Mouse (Mus musculus): ENCODE measurements around the gene Dus2. TPM values are rescaled to one million over a fixed set of nuclear protein-coding genes. Genes with fewer than 3 reads are reported as not detected.

The Dus2 gene
- polyA plus RNA-seq (2015; fragmentation: Nextera tagmentation; extraction: Ambion mirVana): 17.6 and 21.2 TPM in 2 replicates

DNA sequence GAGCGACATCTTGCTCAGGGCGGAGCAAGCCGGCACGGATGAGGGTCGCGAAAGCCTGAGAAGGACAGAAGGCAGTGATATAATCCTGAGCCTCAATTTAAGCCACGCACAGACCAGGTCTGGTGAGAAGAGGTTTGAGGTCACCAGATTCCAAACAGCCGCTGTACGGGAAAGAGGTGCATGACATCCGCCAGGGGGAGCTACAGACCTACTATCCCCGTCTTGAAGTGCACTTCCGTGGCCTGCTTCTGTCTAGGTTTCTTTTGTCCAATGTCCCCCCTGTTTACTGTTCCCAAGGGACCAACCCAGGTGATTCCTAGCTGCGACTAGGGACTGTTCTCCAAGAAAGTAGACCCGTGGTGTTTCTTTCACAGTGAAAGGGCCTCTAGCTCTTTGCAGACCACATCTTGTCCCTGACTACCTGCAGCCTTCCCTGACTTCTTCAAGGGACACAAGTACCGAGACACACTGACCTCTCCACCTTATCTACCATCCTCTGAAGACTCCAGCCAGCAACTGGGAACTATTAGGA is at the start of gene Dus2:
Gene Dus2, plus strand, starts transcription at position 482 of the 532 bp plus-strand sequence.
- Histone ChIP-seq H3K27ac (no peak within 1 kb of the TSS), H3K36me3 (no peaks in the 10 kb centered on the region), H3K4me3 (replicated peaks) (no peak within 1 kb of the TSS), H3K27me3 (replicated peaks) (no peaks in the 10 kb centered on the region), H3K9ac (no peak within 1 kb of the TSS), H3K4me2 (peak within 1 kb of the TSS; percentile 34; the same call in 1 of the 2 replicates), H3K4me1 (peaks cover 4% of the 10 kb centered on the region; the same call in 1 of the 2 replicates), H3K9me3 (no peaks in the 10 kb centered on the region)
- ATAC-seq (ENCODE audit: insufficient read depth, low FRiP score, low read depth): peak; percentile 65; the same call in 1 of the 2 replicates
- WGBS: 9% methylated on average over 15 of the region's 15 CpGs

DNA sequence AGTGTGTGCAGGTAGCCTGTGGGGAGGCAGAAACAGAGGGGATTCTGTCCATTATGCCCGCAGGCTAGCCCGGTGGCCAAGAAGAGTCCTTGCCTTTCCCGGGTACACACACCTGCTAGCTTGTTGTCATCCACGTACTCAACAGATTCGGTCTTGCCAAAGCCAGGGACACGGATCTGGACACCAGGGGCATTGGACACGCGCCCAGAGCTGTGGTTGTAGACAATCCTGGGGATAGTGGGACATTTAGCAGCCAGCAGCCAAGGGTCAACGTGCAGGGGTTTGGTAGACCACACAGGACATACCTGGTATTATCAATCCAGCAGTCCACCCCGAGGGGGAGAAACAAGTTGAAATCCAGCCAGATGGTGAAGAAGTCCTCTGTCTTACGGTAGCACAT is 49.1 kb upstream of the Dus2 start:
- peaks cover 8% of the 10 kb centered on the region for H3K4me1 ChIP-seq
- H3K27me3 ChIP-seq (replicated peaks): no peaks in the 10 kb centered on the region
- no peak overlapping the region for H3K27ac ChIP-seq
- H3K9me3 ChIP-seq: no peaks in the 10 kb centered on the region
- no peak overlapping the region for H3K4me2 ChIP-seq
- peaks cover 40% of the 10 kb centered on the region for H3K36me3 ChIP-seq
- H3K4me3 ChIP-seq (replicated peaks): no peak overlapping the region
- 92% methylated on average over 11 of the region's 11 CpGs for WGBS
- ATAC-seq (ENCODE audit: insufficient read depth, low FRiP score, low read depth): no peak
- H3K9ac ChIP-seq: no peak overlapping the region

DNA sequence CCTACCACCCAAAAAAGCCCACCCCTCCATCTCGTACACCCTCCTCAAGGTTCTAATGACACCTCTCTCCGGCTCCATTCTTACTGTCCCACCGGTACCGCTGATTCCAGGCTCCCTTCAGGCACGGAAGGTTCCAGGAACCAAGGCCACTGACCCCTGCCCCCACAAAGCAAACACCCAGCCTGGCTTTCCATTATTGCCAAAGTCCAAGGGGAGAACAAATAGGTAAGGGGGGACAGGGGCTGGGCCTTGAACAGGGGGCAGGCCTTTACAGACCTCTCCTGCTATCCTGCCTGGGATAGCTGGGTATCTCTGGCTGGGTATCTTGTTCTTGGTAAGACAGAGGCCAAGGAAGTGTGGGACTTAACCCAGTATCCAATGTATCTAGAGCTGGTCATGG is 48.6 kb upstream of the Dus2 start:
- H3K27me3 ChIP-seq (replicated peaks): no peaks in the 10 kb centered on the region
- no peak overlapping the region for H3K4me3 ChIP-seq (replicated peaks)
- 94% methylated on average over 5 of the region's 5 CpGs for WGBS

DNA sequence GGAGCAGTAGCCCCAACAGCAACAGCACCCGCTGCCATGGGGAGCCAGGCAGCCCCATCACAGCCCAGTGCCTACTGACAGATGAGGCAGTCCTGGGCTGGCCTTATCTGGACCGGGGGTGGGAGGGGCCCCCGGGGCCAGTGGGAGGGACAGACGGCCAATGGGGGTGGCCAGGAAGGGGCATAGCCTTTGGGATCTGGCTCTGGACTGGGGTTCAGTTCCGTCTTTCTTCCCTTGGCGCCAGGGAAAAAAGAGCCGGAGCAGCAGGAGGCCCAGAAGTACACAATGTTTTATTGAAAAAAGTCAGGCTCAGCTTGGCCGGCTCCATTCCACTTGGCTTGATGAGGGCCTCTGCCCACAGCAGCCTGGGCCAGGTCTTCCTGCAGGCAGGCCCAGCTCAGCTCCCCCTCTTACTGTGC is 47.8 kb upstream of the Dus2 start, which contains the start of gene Lcat:
Gene Lcat, minus strand, starts transcription at position 62 of the 419 bp plus-strand sequence.
- peaks cover 4% of the 10 kb centered on the region; the same call in 1 of the 2 replicates for H3K4me1 ChIP-seq
- 76% methylated on average over 8 of the region's 8 CpGs for WGBS
- no peak within 1 kb of the TSS for H3K9ac ChIP-seq
- H3K4me3 ChIP-seq (replicated peaks): no peak within 1 kb of the TSS
- H3K4me2 ChIP-seq: no peak within 1 kb of the TSS
- no peak within 1 kb of the TSS for H3K27ac ChIP-seq
- no peak for ATAC-seq (ENCODE audit: insufficient read depth, low FRiP score, low read depth)
- H3K9me3 ChIP-seq: no peaks in the 10 kb centered on the region
- H3K27me3 ChIP-seq (replicated peaks): no peaks in the 10 kb centered on the region
- peaks cover 52% of the 10 kb centered on the region for H3K36me3 ChIP-seq

More for the DNA sequence above, 48.6 kb upstream of the Dus2 start:
- Histone ChIP-seq H3K36me3 (peaks cover 44% of the 10 kb centered on the region), H3K9ac (no peak overlapping the region), H3K9me3 (no peaks in the 10 kb centered on the region), H3K27ac (no peak overlapping the region), H3K4me2 (no peak overlapping the region), H3K4me1 (peaks cover 8% of the 10 kb centered on the region)
- no peak for ATAC-seq (ENCODE audit: insufficient read depth, low FRiP score, low read depth)

DNA sequence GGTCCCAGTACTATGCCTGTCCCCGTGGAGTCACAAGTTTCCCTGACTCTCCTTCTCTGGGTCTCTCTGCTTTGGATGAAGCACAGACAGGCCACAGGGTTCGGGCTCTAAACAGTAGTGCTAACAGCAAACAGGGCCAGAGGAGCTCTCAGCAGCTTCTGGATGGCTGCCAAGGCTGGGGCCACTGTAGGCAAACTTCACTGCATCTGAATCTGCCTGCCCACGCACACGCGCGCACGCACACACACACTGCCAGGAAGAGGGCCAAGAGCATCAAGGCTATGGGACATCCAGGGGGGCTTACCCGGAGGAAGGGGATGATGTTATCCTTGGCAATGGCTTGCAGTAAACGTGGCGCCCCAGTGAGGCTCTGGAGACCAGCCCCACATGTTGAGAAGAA is 41.8 kb upstream of the Dus2 start:
- WGBS: 46% methylated on average over 10 of the region's 10 CpGs
- no peak overlapping the region for H3K27ac ChIP-seq
- ATAC-seq (ENCODE audit: insufficient read depth, low FRiP score, low read depth): peak; percentile 19; the same call in 1 of the 2 replicates
- H3K9me3 ChIP-seq: no peaks in the 10 kb centered on the region
- H3K27me3 ChIP-seq (replicated peaks): no peaks in the 10 kb centered on the region
- no peak overlapping the region for H3K9ac ChIP-seq
- H3K4me2 ChIP-seq: no peak overlapping the region
- 0 out of 2 replicates have a peak, but pooled peaks cover 10% of the 10 kb centered on the region for H3K4me1 ChIP-seq
- H3K36me3 ChIP-seq: peaks cover 49% of the 10 kb centered on the region
- H3K4me3 ChIP-seq (replicated peaks): no peak overlapping the region

DNA sequence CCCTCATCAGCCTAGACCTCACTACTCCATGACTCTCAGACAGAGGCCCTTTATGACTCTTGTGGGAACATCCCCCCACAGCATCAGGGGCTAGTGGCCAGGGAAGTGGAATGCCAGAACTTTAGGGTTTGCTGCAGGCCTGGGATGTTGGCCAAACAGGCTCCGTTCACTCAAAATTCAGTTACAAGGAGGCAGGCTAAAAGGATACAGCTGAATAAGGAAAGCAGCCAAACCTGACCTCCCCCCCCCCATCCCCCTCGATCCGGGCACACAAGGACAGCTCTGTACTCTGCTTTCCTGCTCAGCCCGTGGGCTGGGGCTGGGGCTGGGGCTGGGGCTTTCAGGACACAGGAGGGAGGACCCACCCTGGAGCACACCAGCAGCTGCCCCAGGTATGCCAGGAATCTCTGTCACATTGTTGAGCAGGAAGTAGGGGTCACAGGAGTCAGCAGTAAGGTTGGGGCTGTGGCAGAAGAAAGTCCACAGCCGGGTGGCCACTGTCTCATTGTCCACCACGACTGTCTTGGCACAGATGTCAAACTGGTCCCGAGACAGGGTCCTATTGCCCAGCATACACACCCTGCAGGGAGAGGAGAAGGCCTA is 40.0 kb upstream of the Dus2 start:
- Histone ChIP-seq H3K27me3 (replicated peaks) (no peaks in the 10 kb centered on the region), H3K4me1 (0 out of 2 replicates have a peak, but pooled peaks cover 10% of the 10 kb centered on the region), H3K9me3 (no peaks in the 10 kb centered on the region), H3K4me2 (no peak overlapping the region), H3K9ac (no peak overlapping the region), H3K4me3 (replicated peaks) (no peak overlapping the region), H3K27ac (no peak overlapping the region), H3K36me3 (peaks cover 45% of the 10 kb centered on the region)
- peak; percentile 59 for ATAC-seq (ENCODE audit: insufficient read depth, low FRiP score, low read depth)
- 37% methylated on average over 7 of the region's 7 CpGs for WGBS

DNA sequence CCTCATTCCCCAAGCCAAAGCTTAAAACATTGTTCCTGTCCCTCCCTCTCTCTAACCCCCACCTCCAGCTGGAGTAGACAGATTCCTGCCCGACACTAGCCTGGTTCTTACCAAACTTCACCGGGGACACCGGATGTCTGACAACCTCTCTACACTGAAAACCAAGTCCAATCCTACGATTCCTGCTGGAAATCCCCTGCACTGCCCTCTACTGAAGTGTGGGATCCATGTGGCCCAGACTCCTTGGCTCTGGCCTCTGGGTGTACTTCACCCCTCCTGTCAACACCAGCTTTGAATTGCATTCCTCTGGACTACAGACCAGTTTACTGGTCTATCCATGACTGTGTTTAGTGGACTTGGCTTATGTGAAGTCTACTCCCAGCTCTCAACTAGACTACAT is 34.6 kb upstream of the Dus2 start:
- Histone ChIP-seq H3K36me3 (peaks cover 16% of the 10 kb centered on the region), H3K4me3 (replicated peaks) (no peak overlapping the region), H3K9ac (no peak overlapping the region), H3K9me3 (no peaks in the 10 kb centered on the region), H3K27me3 (replicated peaks) (no peaks in the 10 kb centered on the region), H3K4me2 (no peak overlapping the region), H3K27ac (no peak overlapping the region), H3K4me1 (peaks cover 8% of the 10 kb centered on the region; the same call in 1 of the 2 replicates)
- WGBS: 81% methylated on average over 4 of the region's 4 CpGs
- ATAC-seq (ENCODE audit: insufficient read depth, low FRiP score, low read depth): no peak

DNA sequence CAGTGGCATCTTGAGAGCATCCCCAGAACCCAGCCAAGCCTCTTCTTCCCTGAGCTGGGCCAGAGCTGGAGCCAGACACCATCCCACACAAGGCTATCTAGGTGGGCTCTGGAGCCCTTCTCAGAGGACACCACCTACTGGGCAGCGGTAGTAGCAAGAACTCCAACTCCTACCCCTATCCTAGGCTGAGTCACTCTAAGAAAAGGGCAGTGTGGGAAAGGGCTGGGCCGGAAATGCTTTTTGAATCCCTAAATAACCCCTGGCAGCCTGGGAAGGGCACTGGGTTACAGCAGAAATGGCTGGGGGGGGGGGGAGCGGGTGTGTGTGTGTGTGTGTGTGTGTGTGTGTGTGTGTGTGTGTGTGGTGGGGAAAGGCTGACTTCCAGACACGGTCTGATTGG is 33.3 kb upstream of the Dus2 start:
- Histone ChIP-seq H3K9me3 (no peaks in the 10 kb centered on the region), H3K27me3 (replicated peaks) (no peaks in the 10 kb centered on the region), H3K4me3 (replicated peaks) (no peak overlapping the region), H3K4me1 (peaks cover 9% of the 10 kb centered on the region; the same call in 1 of the 2 replicates), H3K27ac (no peak overlapping the region), H3K36me3 (peaks cover 11% of the 10 kb centered on the region), H3K9ac (no peak overlapping the region), H3K4me2 (no peak overlapping the region)
- ATAC-seq (ENCODE audit: insufficient read depth, low FRiP score, low read depth): no peak
- 63% methylated on average over 2 of the region's 4 CpGs for WGBS

DNA sequence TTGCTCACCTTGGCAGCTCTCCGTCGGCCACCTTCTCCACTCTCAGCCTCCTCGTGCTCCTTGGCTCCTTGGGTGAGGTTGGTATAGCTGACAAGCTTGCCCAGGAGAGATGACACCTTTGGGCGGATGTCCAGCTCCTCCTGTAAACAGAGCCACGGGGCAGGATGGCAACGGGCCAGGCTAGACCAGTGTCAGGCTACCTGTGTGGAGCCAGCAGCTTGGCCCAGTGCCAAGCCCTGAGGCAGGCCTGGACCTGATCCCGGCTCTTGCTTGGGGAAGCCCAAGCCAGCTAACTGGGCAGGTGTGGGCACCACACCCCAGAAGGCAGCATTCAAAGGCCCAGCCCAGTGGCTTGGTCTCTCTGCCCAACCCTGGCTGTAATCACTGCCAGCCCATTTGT is 31.8 kb upstream of the Dus2 start:
- Histone ChIP-seq H3K4me3 (replicated peaks) (no peak overlapping the region), H3K36me3 (peaks cover 11% of the 10 kb centered on the region), H3K27me3 (replicated peaks) (no peaks in the 10 kb centered on the region), H3K9ac (no peak overlapping the region), H3K4me2 (no peak overlapping the region), H3K4me1 (peaks cover 15% of the 10 kb centered on the region), H3K27ac (no peak overlapping the region), H3K9me3 (no peaks in the 10 kb centered on the region)
- peak; percentile 32; the same call in 1 of the 2 replicates for ATAC-seq (ENCODE audit: insufficient read depth, low FRiP score, low read depth)
- 68% methylated on average over 7 of the region's 7 CpGs for WGBS

DNA sequence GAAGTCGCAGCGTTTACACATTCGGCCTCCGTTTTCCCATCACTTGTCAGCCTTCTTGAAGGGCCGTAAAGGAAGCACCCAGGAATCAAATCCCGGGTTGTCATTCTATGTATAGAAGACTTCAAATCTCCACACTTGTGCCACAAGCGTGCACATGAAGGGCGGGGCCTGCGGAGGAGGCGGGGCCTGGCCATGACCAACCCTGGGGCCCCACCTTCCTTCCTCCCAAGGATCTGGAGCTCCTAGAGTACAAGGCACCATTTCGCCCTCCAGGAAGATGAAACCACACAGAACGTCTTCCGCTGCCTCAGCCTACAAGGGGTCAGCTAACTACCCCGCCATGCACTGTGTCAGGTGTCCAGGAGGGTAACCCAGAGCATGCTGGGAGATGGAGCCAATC is 30.0 kb upstream of the Dus2 start:
- H3K4me2 ChIP-seq: no peak overlapping the region
- H3K9ac ChIP-seq: no peak overlapping the region
- H3K4me3 ChIP-seq (replicated peaks): no peak overlapping the region
- H3K36me3 ChIP-seq: 0 out of 2 replicates have a peak, but pooled peaks cover 3% of the 10 kb centered on the region
- H3K4me1 ChIP-seq: peaks cover 21% of the 10 kb centered on the region
- H3K27me3 ChIP-seq (replicated peaks): no peaks in the 10 kb centered on the region
- no peaks in the 10 kb centered on the region for H3K9me3 ChIP-seq
- 77% methylated on average over 14 of the region's 14 CpGs for WGBS
- no peak overlapping the region for H3K27ac ChIP-seq
- no peak for ATAC-seq (ENCODE audit: insufficient read depth, low FRiP score, low read depth)

DNA sequence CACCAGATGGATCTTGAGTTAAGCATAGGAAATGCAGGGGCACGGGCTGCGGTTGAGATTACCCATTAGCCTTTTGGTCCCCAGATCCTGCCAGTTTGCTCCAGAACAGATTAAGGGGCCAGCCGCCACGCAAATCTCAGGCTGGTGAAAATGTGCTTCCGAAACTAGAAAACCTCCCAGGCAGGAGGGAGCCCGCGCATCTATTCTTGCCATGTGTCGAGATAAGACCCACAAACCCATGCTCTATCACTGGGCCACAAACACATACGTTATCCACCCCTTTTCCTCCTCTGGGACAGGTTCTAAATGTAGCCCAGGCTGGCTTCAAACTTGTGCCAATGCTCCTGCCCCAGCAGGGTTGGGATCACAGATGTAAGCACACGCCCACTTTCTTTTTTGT is 29.6 kb upstream of the Dus2 start:
- Histone ChIP-seq H3K27ac (no peak overlapping the region), H3K4me3 (replicated peaks) (no peak overlapping the region), H3K4me1 (peaks cover 23% of the 10 kb centered on the region), H3K4me2 (no peak overlapping the region), H3K36me3 (0 out of 2 replicates have a peak, but pooled peaks cover 3% of the 10 kb centered on the region), H3K27me3 (replicated peaks) (no peaks in the 10 kb centered on the region), H3K9me3 (no peaks in the 10 kb centered on the region), H3K9ac (no peak overlapping the region)
- ATAC-seq (ENCODE audit: insufficient read depth, low FRiP score, low read depth): no peak
- WGBS: 78% methylated on average over 10 of the region's 10 CpGs

DNA sequence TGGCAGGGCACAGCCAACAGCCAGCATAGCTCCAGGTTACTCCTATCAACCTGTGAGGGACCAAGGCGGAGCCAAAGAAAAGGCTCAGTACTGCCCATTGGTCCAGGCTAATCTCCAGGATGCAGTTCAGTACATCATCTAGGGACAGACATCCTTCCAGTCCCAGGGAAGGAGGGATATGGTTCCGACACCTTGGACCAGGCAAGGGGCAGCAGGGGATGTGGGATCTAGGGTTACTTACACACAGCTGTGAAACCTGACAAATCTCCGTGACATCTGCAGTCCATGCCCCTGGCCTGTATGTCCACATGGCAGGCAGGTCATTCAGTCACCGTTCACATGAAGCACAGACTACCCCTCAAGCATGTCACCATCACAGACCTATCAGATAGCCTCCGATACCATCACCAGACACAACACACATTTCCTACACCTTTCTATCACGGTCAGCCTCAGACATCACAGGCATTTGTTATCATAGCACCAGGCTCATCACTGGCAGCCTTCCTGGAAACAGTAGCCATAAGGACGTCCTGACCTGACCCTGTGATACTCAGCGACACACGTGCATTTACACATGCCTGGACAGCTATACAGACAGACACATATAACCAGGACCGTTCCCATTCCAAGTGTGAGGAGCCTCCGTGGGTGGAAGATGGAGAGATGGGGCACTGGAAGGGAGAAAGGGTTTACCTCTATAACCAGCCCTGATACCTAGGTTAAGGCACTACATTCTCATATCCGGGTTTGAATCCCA is 26.5 kb upstream of the Dus2 start:
- H3K9me3 ChIP-seq: no peaks in the 10 kb centered on the region
- WGBS: 55% methylated on average over 12 of the region's 12 CpGs
- H3K9ac ChIP-seq: no peak overlapping the region; the same call in 1 of the 2 replicates
- H3K4me1 ChIP-seq: peaks cover 24% of the 10 kb centered on the region
- peak overlapping the region; percentile 94; the same call in 1 of the 2 replicates for H3K27ac ChIP-seq
- H3K4me3 ChIP-seq (replicated peaks): peak overlapping the region; percentile 72
- no peaks in the 10 kb centered on the region for H3K27me3 ChIP-seq (replicated peaks)
- peak overlapping the region; percentile 69 for H3K4me2 ChIP-seq
- H3K36me3 ChIP-seq: 0 out of 2 replicates have a peak, but pooled peaks cover 3% of the 10 kb centered on the region
- ATAC-seq (ENCODE audit: insufficient read depth, low FRiP score, low read depth): no peak
